Mouse (Mus musculus) embryonic facial prominence, embryonic 11.5 days (tissue): ENCODE measurements around the gene Dtnbp1. TPM values are rescaled to one million over a fixed set of nuclear protein-coding genes. Genes with fewer than 3 reads are reported as not detected.

ENCODE experiments used
- ATAC-seq: fragments of 200-750 bp; cut with Nextera tagmentation; replicated peaks from 2 replicates; pipeline ENCODE4 v1.8.0; 2017; ENCODE audit warnings: low read depth; ENCODE audit not compliant: insufficient number of reproducible peaks, low FRiP score, low TSS enrichment
- DNase-seq: peaks from one replicate; pipeline ENCODE4 v3.0.0-alpha.2; 2015; ENCODE audit warnings: low spot score
- H3K27ac ChIP-seq: fragments of 300-500 bp; sonication (generic); replicated peaks from 2 replicates; pipeline ENCODE4 v1.5.1; 2014; ENCODE audit warnings: mild to moderate bottlenecking, low read depth, low read length, control low read depth
- H3K27me3 ChIP-seq: fragments of 300-500 bp; sonication (generic); 2 replicates; pipeline ENCODE4 v1.6.1; 2014; ENCODE audit warnings: mild to moderate bottlenecking, low read length, moderate library complexity, mixed read lengths; ENCODE audit not compliant: control insufficient read depth, insufficient read depth
- H3K36me3 ChIP-seq: fragments of 300-500 bp; sonication (generic); replicated peaks from 2 replicates; pipeline ENCODE4 v1.6.1; 2014; ENCODE audit warnings: low read depth, mild to moderate bottlenecking, low read length, moderate library complexity, mixed read lengths; ENCODE audit not compliant: control insufficient read depth, insufficient read depth
- H3K4me1 ChIP-seq: fragments of 300-500 bp; sonication (generic); 2 replicates; pipeline ENCODE4 v1.6.1; 2014; ENCODE audit warnings: low read length, mixed read lengths; ENCODE audit not compliant: control insufficient read depth, insufficient read depth
- H3K4me2 ChIP-seq: fragments of 300-500 bp; sonication (generic); 2 replicates; pipeline ENCODE4 v1.6.1; 2014; ENCODE audit warnings: low read depth, mild to moderate bottlenecking, control low read depth, low read length, moderate library complexity
- H3K4me3 ChIP-seq: fragments of 300-500 bp; sonication (generic); 2 replicates; pipeline ENCODE4 v1.5.1; 2014; ENCODE audit warnings: low read depth, low read length, control low read depth
- H3K9ac ChIP-seq: fragments of 300-500 bp; sonication (generic); replicated peaks from 2 replicates; pipeline ENCODE4 v1.6.1; 2014; ENCODE audit warnings: mild to moderate bottlenecking, control low read depth, low read length
- H3K9me3 ChIP-seq: fragments of 300-500 bp; sonication (generic); replicated peaks from 2 replicates; pipeline ENCODE4 v1.6.1; 2016; ENCODE audit warnings: mild to moderate bottlenecking, low read length, inconsistent platforms, mixed read lengths; ENCODE audit not compliant: control insufficient read depth
- WGBS: fragments of 180-500 bp; shearing (Covaris S2); extraction: QIAGEN DNeasy Blood & Tissue Kit; methylation state at CpG from one replicate; pipeline ENCODE4 v1.1.7; 2014; 5-methylcytosine and 5-hydroxymethylcytosine counted together
- polyA plus RNA-seq: library from polyadenylated mRNA; unstranded; fragments of >200 nt; fragmentation: Nextera tagmentation; extraction: Ambion mirVana; gene quantifications from 2 replicates; pipeline ENCODE4 v1.2.1, GENCODE M21; 2014

Dtnbp1 gene
- polyA plus RNA-seq, 1 experiment from 2014 or later, result 76.0 TPM

GRCm38 (mm10) chr13:44999211-44999610, 2.7 kb downstream of the Dtnbp1 start:
- ATAC-seq (no peak), DNase-seq (no peak)
- H3K4me1 ChIP-seq, result 0 out of 2 replicates have a peak, but pooled peaks cover 4% of the 10 kb centered on the region
- H3K27me3 ChIP-seq, result no peaks in the 10 kb centered on the region
- no peaks in the 10 kb centered on the region for H3K36me3 ChIP-seq
- H3K9ac ChIP-seq, result no peak overlapping the region
- H3K9me3 ChIP-seq, result no peaks in the 10 kb centered on the region
- no peak overlapping the region for H3K27ac ChIP-seq
- H3K4me3 ChIP-seq, result no peak overlapping the region
- H3K4me2 ChIP-seq, result no peak overlapping the region
- WGBS, result 92% methylated on average over 12 of the region's 12 CpGs

GRCm38 (mm10) chr13:44996339-44996738, 5.6 kb downstream of the Dtnbp1 start:
- H3K27ac ChIP-seq, result no peak overlapping the region
- H3K36me3 ChIP-seq, result no peaks in the 10 kb centered on the region
- no peak for DNase-seq
- no peak for ATAC-seq
- H3K4me2 ChIP-seq, result no peak overlapping the region
- no peak overlapping the region for H3K9ac ChIP-seq
- H3K4me1 ChIP-seq, result no peaks in the 10 kb centered on the region
- no peaks in the 10 kb centered on the region for H3K27me3 ChIP-seq
- WGBS, result 87% methylated on average over 5 of the region's 5 CpGs
- no peaks in the 10 kb centered on the region for H3K9me3 ChIP-seq
- no peak overlapping the region for H3K4me3 ChIP-seq

- H3K9me3 ChIP-seq, result no peaks in the 10 kb centered on the region
- no peaks in the 10 kb centered on the region for H3K27me3 ChIP-seq
- H3K36me3 ChIP-seq, result no peaks in the 10 kb centered on the region
- no peaks in the 10 kb centered on the region for H3K4me1 ChIP-seq
- H3K27ac ChIP-seq, result no peak overlapping the region
- 97% methylated on average over 10 of the region's 10 CpGs for WGBS
- no peak overlapping the region for H3K4me2 ChIP-seq
- no peak for ATAC-seq
- H3K4me3 ChIP-seq, result no peak overlapping the region
- no peak for DNase-seq
- H3K9ac ChIP-seq, result no peak overlapping the region
These were observed 9.3 kb downstream of the Dtnbp1 start for GRCm38 (mm10) chr13:44992550-44993205.

- H3K27ac ChIP-seq, result no peak overlapping the region
- no peak overlapping the region for H3K4me3 ChIP-seq
- no peak overlapping the region for H3K9ac ChIP-seq
- no peaks in the 10 kb centered on the region for H3K36me3 ChIP-seq
- H3K4me2 ChIP-seq, result no peak overlapping the region
- WGBS, result 88% methylated on average over 4 of the region's 4 CpGs
- H3K9me3 ChIP-seq, result no peaks in the 10 kb centered on the region
- H3K27me3 ChIP-seq, result no peaks in the 10 kb centered on the region
- DNase-seq (no peak), ATAC-seq (no peak)
- no peaks in the 10 kb centered on the region for H3K4me1 ChIP-seq
These were observed 10.0 kb downstream of the Dtnbp1 start for GRCm38 (mm10) chr13:44991936-44992335.

GRCm38 (mm10) chr13:44990073-44990682, 11.8 kb downstream of the Dtnbp1 start:
- Histone ChIP-seq H3K4me3 (no peak overlapping the region), H3K4me2 (no peak overlapping the region), H3K27ac (no peak overlapping the region), H3K36me3 (no peaks in the 10 kb centered on the region), H3K4me1 (no peaks in the 10 kb centered on the region), H3K9me3 (no peaks in the 10 kb centered on the region), H3K9ac (no peak overlapping the region), H3K27me3 (no peaks in the 10 kb centered on the region)
- ATAC-seq, result no peak
- 93% methylated on average over 7 of the region's 7 CpGs for WGBS
- no peak for DNase-seq

GRCm38 (mm10) chr13:44986352-44986751, 15.6 kb downstream of the Dtnbp1 start:
- Histone ChIP-seq H3K4me2 (no peak overlapping the region), H3K36me3 (no peaks in the 10 kb centered on the region), H3K27me3 (no peaks in the 10 kb centered on the region), H3K4me3 (no peak overlapping the region), H3K9ac (no peak overlapping the region), H3K9me3 (no peaks in the 10 kb centered on the region), H3K4me1 (no peaks in the 10 kb centered on the region), H3K27ac (no peak overlapping the region)
- ATAC-seq, result no peak
- no peak for DNase-seq
- WGBS, result 79% methylated on average over 2 of the region's 2 CpGs

- Histone ChIP-seq H3K4me3 (no peak overlapping the region), H3K27ac (no peak overlapping the region), H3K4me1 (no peaks in the 10 kb centered on the region), H3K36me3 (no peaks in the 10 kb centered on the region), H3K27me3 (no peaks in the 10 kb centered on the region), H3K9ac (no peak overlapping the region), H3K9me3 (no peaks in the 10 kb centered on the region), H3K4me2 (no peak overlapping the region)
- WGBS, result 61% methylated on average over 2 of the region's 2 CpGs
- DNase-seq, result no peak
- no peak for ATAC-seq
These were observed 16.6 kb downstream of the Dtnbp1 start for GRCm38 (mm10) chr13:44985321-44985720.

- 92% methylated on average over 5 of the region's 5 CpGs for WGBS
- Histone ChIP-seq H3K4me2 (no peak overlapping the region), H3K4me3 (no peak overlapping the region), H3K36me3 (no peaks in the 10 kb centered on the region), H3K9ac (no peak overlapping the region), H3K27ac (no peak overlapping the region), H3K4me1 (no peaks in the 10 kb centered on the region), H3K9me3 (no peaks in the 10 kb centered on the region), H3K27me3 (no peaks in the 10 kb centered on the region)
- ATAC-seq (no peak), DNase-seq (no peak)
These were observed 18.1 kb downstream of the Dtnbp1 start for GRCm38 (mm10) chr13:44983635-44984401.
